Mouse (Mus musculus): ENCODE results near the gene Milr1. TPM values are rescaled to one million over a fixed set of nuclear protein-coding genes. Genes with fewer than 3 reads are reported as not detected.
"Not testable (repeated sequence)": the region's sequence is repeated elsewhere in the genome, so short reads cannot be mapped to it uniquely, and the experiment has no call there.

Gene Milr1
- total RNA-seq, 2 experiments from 2014 or later: 0.44 TPM; not detected in 1

DNA sequence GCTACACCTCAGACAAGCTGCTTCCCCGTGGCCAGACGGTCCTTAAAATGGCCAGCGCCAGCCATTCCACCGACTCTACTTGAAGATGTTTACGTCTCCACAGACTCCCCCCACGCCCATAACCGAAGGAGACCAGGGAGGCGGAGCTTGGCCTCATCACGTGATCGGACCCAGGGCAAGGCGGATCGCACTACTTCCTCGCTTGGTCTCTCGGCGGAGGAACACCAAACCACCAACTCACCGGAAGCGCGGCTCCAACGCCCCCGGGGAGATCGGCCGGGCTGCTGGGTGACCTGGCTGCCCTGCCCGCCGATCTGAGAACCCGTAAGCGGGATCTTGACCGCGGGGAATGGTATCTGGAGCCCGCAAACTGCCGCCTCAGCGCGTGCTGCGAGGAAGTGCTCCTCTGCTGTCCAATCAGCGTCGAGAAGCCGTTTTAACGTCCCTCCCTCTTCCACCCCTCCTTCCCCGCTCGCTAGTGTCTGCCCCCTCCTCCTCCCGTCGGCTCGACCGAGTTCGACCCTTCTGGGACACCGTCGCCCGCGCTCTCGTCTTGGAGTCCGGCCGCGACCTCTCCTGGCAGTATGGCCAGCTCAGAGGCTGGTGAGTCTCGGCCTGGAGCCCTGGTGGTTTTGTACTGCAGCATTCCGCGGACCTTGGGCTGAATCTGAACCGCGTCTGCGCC lies 37.9 kb downstream of the Milr1 start, which contains the start of the genes Ddx5 and Cep95:
Gene Ddx5 (minus strand): TSS at position 411 of the 685 bp plus-strand sequence.
Gene Cep95 (plus strand): TSS at position 478 of the 685 bp plus-strand sequence.
- intact Hi-C loops (cut with DNase I): loop anchor here (2.0 to 5.0 kb wide), 5 partner anchors 34 to 516 kb away; partner anchors contain the start of genes 1810010H24Rik, Kpna2, Smarcd2 and Smurf2
- no peak; the same call in none of the 2 replicates for TF ChIP-seq CTCF (IDR thresholded peaks at IDR 0.05)
- peak; percentile 93 to 94 for DNase-seq (ENCODE audit: extremely low spot score in 1 of 2, low spot score in 2 of 2)
- Histone ChIP-seq H3K4me3 (peak within 1 kb of the TSS; percentile 98), H3K27ac (peak within 1 kb of the TSS; percentile 100)

DNA sequence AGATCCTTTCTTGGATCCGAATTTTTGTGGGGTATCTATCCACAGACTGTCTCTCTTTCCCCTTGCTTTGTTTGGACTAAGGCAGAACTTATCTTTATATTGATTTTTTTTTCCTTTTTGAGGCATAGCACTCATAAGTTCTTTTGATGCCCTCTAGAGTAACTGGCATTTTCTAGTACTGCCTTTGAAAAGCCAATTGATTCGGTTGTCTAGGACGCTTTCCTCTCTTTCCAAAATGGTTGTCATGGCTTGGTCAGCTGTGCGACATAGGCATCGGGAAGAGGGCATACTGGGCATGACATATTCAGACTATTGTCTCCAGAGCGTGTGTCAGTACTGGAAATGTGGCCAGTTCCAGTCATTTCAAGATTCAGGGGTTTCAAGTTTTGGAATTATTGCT lies 38.6 kb downstream of the Milr1 start:
- Histone ChIP-seq H3K4me3 (peak overlapping the region; percentile 98), H3K27ac (peak overlapping the region; percentile 100)
- no peak for TF ChIP-seq CTCF (IDR thresholded peaks at IDR 0.05)
- DNase-seq (ENCODE audit: extremely low spot score in 1 of 2, low spot score in 2 of 2): no peak
- intact Hi-C loops (cut with DNase I): loop anchor here (2.0 to 5.0 kb wide), 5 partner anchors 33 to 517 kb away; partner anchors contain the start of genes 1810010H24Rik, Kpna2, Smarcd2 and Smurf2

DNA sequence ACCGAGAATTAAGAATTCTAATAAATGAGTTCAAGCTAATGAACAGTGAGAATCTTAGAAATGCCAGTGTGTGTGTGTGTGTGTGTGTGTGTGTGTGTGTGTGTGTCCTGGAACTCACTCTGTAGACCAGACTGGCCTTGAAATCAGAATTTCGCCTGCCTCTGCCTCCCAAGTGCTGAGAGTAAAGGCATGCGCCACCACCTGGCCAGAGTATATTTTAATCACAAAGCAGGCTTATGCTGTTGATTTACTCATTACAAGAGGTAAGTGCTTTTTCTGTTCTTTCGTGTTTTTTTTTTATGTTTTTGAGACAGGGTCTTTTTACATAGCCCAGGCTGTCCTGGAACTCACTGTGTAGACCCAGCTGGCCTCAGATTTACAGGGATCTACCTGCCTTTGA lies 42.8 kb downstream of the Milr1 start:
- no peak overlapping the region for H3K27ac ChIP-seq
- intact Hi-C loops (cut with DNase I): no loop called here

DNA sequence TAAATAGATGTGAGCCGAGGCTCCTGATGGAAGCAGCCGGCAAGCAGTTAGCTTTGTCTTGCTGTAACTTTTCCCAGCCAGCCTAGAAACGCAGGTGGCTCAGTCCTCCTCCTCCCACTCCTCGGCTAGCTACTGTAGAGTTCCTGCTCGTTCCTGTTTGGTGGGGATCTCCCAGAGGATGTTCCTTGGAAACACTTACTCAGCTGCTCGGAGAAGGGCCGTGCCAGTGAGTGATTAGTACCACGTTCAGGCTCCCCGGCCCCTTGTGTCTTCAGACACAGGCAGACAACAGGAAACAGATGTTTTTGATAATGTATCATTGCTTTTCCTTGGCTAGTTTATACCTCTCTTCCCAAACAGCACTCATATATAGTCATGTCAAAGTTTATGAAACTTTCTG lies 44.7 kb downstream of the Milr1 start:
- H3K4me3 ChIP-seq: no peak overlapping the region
- intact Hi-C loops (cut with DNase I): no loop called here

More for the DNA sequence above, 42.8 kb downstream of the Milr1 start:
- no peak for DNase-seq (ENCODE audit: extremely low spot score in 1 of 2, low spot score in 2 of 2)
- no peak; the same call in 1 of the 2 replicates for TF ChIP-seq CTCF (IDR thresholded peaks at IDR 0.05)
- H3K4me3 ChIP-seq: no peak overlapping the region

DNA sequence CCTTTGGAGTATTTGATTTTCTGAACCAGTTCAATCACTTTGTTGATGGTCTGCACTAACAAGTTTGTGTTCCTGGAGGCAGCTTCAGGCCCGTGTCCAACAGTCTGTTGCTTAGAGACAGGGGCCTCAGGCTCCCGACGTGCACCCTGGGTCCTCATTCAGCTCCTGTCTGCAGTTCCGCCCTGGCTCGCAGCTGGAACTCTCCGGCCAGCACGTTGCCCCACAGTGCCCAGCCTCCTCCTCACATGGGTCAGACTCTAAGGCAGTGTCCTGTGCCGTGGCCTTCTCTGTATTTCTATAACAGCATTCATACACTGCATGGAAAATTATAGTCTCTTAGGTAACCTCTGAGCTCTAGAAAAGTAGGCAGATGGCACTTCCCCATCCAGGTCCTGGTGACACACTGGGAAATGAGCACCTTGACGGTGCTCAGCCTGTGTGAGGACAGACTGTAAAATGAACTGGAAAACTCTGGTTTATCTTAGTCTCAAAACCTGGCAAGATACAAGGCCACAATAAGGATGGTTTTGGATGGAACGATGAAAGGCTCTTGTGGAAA lies 51.1 kb downstream of the Milr1 start:
- DNase-seq (ENCODE audit: extremely low spot score in 1 of 2, low spot score in 2 of 2): no peak
- H3K4me3 ChIP-seq: no peak overlapping the region
- no peak for TF ChIP-seq CTCF (IDR thresholded peaks at IDR 0.05)
- H3K27ac ChIP-seq: no peak overlapping the region
- intact Hi-C loops (cut with DNase I): no loop called here

More for the DNA sequence above, 44.7 kb downstream of the Milr1 start:
- no peak for TF ChIP-seq CTCF (IDR thresholded peaks at IDR 0.05)
- DNase-seq (ENCODE audit: extremely low spot score in 1 of 2, low spot score in 2 of 2): no peak
- H3K27ac ChIP-seq: no peak overlapping the region

DNA sequence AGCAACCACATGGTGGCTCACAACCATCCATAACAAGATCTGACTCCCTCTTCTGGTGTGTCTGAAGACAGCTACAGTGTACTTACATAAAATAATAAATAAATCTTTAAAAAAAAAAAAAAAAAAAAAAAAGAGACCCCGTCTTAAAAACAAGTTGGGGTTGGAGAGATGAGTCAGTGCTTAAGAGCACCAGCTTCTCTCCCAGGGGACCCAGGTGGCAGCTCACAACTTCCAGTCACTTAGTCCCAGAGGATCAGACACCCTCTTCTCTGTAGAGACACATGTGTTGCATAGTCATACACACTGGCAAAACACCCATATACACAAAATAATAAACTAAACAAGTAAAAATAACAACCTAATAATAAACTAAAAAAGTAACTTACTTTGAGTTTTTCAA lies 56.4 kb downstream of the Milr1 start:
- H3K27ac ChIP-seq; H3K4me3 ChIP-seq; DNase-seq (ENCODE audit: extremely low spot score in 1 of 2, low spot score in 2 of 2); intact Hi-C loops (cut with DNase I): not testable (repeated sequence)

DNA sequence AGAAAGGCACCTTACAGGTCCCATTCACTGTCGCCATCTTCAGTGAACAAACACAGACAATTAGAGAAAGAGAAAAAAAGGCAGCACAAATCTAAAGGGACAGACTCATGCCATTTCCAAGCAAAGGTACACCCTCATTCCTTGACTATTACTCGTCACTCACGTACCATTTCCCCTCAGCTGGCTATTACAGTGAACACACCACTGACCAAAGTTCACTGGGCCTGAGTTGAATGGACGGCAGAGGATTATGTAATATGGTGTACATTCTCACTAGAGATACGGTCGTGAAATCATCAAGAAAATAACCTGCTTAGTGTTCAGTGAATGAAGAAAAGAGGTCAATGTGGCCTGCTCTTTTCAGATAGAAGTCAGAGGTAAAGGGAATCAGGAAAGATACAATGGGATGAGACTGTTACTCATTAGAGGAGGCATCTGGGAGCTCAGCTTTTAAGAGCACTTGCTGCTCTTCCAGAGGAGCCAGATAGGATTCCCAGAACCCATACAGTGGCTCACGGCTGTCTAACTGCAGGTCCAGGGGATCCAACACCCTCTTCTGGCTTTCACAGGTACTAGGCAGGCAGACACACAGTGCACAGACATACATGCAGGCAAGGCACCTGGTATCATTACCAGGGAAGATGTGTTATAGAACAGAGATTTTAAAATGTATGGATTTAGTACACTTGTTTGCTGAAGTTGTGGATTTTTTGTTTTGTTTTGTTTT lies 61.5 kb downstream of the Milr1 start:
- TF ChIP-seq CTCF (IDR thresholded peaks at IDR 0.05): no peak
- DNase-seq (ENCODE audit: extremely low spot score in 1 of 2, low spot score in 2 of 2): no peak
- no peak overlapping the region for H3K27ac ChIP-seq
- intact Hi-C loops (cut with DNase I): no loop called here
- H3K4me3 ChIP-seq: no peak overlapping the region

DNA sequence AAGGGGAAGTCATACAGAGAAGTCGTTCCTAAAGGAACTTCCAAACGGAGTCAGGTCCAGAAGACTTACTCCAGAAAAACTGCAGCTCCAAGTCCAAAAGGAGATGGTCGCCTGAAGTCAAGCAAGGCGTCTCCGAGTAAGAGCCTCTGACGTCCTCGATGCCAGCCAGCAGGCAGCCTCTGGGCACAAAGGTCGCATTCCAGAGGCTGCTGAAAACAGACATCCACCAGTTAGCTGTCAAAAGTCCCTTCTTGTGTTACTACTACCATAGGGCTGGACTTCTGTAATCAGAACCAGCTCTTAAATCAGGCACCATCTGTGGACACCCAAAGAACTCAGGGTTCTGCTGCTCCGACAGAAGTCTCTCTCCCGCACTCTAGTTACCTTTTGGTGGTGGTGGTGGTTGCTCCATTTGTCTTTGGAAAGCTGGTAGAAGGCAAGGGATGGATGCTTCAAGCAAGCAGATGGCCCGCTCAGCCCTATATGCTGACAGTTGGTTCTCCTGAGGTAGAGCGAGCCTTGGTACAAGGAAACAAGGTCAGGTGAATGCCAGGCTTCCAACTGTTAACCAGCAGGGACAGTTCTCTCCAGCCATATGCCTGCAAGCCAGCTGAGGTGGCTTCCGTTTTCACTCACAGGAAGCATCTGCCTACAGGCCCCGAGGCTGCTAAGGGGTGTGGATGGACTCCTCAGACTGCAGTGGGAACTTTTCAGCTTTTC lies 63.7 kb downstream of the Milr1 start:
- TF ChIP-seq CTCF (IDR thresholded peaks at IDR 0.05): no peak
- intact Hi-C loops (cut with DNase I): no loop called here
- DNase-seq (ENCODE audit: extremely low spot score in 1 of 2, low spot score in 2 of 2): no peak
- H3K27ac ChIP-seq: peak overlapping the region; percentile 56
- no peak overlapping the region for H3K4me3 ChIP-seq

DNA sequence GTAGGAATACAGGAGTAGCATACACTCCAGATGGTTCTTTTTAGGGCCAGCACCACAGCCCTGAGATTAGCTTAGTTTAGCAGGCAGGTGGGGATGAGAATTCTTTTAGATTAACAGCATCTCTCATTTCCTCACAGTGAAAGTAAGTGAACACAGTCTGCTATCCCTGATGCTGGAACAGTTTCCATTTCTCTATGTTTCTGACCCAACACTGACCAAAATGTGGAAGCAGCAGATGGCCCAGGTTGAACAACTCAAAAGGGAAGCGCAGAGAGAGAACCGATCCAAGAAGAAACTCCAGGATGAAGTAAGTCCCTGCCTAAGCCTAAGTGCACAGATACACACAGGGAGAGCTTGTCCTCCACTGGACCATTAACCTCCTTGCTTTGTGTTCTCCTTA lies 64.3 kb downstream of the Milr1 start:
- no peak for TF ChIP-seq CTCF (IDR thresholded peaks at IDR 0.05)
- intact Hi-C loops (cut with DNase I): no loop called here

DNA sequence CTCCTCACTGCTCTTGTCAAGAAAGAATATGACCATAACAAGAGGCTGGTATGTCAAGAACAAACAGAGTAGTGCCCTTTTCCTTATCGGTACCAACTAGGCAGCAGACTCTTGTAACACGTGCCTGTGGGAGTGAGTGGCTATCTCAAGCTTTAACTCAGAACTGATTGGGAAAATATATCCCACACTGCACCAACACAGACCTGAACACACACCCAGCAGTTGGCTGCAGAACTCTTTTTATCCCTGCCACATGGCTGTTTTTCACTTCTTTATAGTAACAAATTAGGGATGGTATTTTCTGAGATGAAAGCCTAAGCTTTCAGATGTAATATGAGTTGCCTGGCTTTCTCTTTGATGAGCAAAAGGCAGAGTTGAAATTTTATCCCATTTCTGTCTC lies 64.7 kb downstream of the Milr1 start:
- intact Hi-C loops (cut with DNase I): no loop called here
- TF ChIP-seq CTCF (IDR thresholded peaks at IDR 0.05): no peak
- DNase-seq (ENCODE audit: extremely low spot score in 1 of 2, low spot score in 2 of 2): no peak
- Histone ChIP-seq H3K4me3 (no peak overlapping the region), H3K27ac (peak overlapping the region; percentile 63)

More for the DNA sequence above, 64.3 kb downstream of the Milr1 start:
- Histone ChIP-seq H3K4me3 (no peak overlapping the region), H3K27ac (peak overlapping the region; percentile 56)
- no peak for DNase-seq (ENCODE audit: extremely low spot score in 1 of 2, low spot score in 2 of 2)

DNA sequence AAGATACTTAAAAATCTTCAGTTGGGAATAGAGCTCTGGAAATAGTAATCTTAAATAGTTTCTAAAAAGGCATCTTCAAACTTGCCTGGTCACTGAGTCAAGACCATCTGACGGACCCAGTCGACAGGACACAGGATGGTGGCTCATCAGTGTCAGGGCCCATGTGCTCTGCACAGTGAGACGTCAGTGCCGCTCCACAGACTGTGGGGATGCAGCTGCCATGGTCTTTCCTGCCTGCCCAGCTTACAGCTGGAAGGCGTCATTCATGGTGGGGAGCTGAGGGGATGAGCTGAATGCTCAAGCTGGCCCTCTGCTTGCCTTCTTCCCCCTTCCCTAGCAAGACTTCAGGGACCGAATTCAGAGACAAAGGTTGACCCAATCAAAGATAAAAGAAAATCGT lies 65.3 kb downstream of the Milr1 start:
- Histone ChIP-seq H3K4me3 (no peak overlapping the region), H3K27ac (peak overlapping the region; percentile 63)
- no peak for TF ChIP-seq CTCF (IDR thresholded peaks at IDR 0.05)
- no peak for DNase-seq (ENCODE audit: extremely low spot score in 1 of 2, low spot score in 2 of 2)
- intact Hi-C loops (cut with DNase I): no loop called here
